Mouse (Mus musculus) embryo, embryonic 11.5 days (tissue): ENCODE measurements around the gene Dynlt1a.
"Not testable (repeated sequence)": the region's sequence is repeated elsewhere in the genome, so short reads cannot be mapped to it uniquely, and the experiment has no call there.

Experiments
- DNase-seq: peaks from one replicate; pipeline ENCODE4 v3.0.0-alpha.2; 2012; ENCODE audit warnings: low read depth, low spot score

Dynlt1a gene

DNA sequence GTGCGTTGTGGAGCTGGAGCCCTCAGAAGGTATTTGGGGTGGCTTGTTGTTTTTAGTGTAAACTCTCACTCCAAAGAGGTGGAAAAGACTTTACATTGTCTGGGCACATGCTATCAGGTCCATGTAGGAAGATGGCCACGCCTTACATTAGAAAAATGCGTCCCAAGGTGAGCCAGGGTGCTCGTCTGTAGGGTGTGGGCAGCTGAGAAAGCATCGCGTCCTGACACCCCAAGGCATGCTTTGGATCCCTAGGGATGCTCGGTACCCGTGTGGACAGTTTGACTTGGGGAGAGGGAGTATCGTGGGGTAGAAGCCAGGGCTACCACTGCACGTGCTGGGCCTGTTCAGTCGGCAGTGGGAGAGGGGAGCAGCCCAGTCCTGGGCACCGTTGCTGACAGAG, 28.3 kb downstream of the Dynlt1a start:
- not testable (repeated sequence) for DNase-seq

DNA sequence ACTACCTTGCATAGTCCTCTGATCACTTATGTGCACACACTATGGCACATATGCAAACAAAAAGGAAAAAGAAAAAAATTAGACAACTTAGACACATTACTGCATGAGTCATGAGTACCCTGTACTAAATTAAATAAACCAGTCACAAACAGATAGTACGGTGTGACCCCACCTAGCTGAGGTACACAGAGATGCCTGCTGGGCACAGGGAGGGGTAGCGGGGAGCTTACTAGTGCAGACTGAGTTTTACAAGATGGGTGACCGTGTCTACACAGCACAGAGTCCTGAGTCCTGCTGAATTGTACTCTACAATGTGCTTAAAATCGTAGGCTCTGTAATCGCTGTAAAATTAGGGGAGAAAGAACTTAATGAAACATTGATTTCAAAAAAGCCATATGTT, 31.1 kb downstream of the Dynlt1a start:
- DNase-seq, result not testable (repeated sequence)

DNA sequence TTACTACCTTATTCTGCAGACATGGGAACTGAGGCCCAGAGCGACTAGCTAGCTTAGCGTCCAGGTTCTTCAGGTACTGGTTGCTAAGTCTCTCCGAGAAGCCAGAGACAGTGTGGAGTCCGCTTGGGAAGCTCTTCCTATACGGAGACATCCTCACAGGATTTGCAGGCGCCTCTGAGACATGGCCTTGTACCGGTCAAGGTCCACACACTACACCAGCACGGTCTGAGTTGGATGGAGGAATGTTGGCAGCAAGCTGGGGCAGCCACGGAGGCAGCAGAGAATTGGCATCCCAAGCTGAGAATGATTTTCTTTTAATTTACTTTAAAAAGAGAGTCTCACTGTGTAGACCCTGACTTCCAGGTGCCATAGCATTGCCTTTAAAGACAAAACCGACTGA, 34.2 kb downstream of the Dynlt1a start:
- DNase-seq, result not testable (repeated sequence)

DNA sequence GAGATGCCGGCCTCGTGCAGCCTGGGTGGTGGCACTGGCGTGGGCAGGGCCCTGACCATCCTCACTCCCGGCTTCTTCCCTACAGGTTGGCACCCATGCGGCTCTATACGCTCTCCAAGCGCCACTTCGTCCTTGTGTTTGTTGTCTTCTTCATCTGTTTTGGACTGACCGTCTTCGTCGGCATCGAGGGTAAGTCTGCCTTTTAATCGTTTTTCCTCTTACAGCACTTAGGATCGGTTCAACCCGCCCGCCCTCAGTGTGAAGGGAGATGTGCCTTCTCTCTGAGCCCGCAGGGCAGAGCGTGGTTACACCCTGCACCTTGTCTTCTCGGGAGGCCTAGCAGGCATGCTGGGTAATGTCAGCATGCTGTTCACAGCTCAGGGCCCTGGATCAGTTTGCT, 36.8 kb downstream of the Dynlt1a start:
- not testable (repeated sequence) for DNase-seq

GRCm38 (mm10) chr17:6279772-6280171, 37.5 kb downstream of the Dynlt1a start:
- not testable (repeated sequence) for DNase-seq

- DNase-seq, result not testable (repeated sequence)
Observed at GRCm38 (mm10) chr17:6279205-6279604, 38.1 kb downstream of the Dynlt1a start.

- not testable (repeated sequence) for DNase-seq
Observed at GRCm38 (mm10) chr17:6274693-6275092, 42.6 kb downstream of the Dynlt1a start.

- not testable (repeated sequence) for DNase-seq
Observed at GRCm38 (mm10) chr17:6271970-6272369, 45.3 kb downstream of the Dynlt1a start.

DNA sequence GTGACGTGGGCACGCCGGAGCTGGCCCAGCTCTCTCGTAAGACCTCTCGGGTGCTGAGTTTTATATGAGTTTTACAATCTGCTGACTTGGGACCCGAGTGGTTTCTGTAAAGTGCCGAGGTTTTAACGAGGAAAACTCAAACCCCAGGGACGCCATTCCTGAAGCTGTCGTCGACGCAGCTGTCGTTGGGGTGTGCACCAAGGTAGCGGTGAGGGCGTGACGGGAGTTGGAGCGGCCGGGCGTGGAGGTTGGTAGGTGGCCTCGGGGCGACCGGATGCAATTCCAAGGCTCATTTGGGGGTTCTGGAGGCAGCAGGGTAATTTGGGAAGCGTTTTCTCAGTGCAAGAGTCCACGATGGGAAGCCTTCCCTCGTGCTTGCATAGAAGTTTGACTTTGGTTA, 46.5 kb downstream of the Dynlt1a start:
- not testable (repeated sequence) for DNase-seq

GRCm38 (mm10) chr17:6269876-6270831, 47.1 kb downstream of the Dynlt1a start:
- DNase-seq, result not testable (repeated sequence)

GRCm38 (mm10) chr17:6257070-6257456, 60.2 kb downstream of the Dynlt1a start:
- DNase-seq, result not testable (repeated sequence)

DNA sequence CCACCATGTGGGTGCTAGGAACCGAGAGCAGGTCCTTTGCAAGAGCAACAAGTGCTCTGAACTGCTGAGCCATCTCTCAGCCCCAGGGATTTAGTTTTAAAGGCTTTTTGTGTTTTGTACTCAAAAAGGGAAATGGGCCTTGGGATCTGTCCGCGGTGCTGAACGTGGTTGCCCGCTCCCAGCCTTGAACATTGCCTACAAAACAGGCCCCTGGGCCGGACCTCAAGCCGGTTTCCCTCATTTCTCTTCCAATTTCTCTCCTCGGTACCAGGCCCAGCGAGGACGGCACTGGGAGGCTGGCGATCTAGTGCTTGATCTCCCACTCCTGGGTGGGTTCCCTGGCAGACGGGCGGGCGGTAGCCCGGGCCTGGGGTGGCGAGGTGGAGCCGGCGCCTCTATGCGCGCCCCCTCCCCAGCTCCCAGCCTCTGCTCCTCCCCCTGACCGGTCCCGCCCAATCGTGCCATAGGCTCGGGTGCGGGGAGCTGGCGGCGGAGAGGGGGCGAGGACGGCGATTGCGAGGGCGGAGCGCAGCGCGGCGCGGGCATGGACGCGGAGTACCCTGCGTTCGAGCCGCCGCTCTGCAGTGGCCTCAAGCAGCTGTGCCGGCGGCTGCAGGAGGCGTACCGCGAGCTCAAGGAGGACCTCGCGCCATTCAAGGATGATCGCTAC, 60.8 kb downstream of the Dynlt1a start, which contains the start of gene Tmem181a:
TSS of gene Tmem181a (plus strand) at position 461 of the 670 bp plus-strand sequence.
- not testable (repeated sequence) for DNase-seq
